Mouse (Mus musculus) activated CD4-positive, CD25-positive, alpha-beta regulatory T cell, adult 4 months (primary cell): ENCODE measurements at regions not wholly inside any gene's neighbourhood (a gene's known extent, or its start where the extent isn't known, plus 50 kb on each side); places are given as distances from the start of the nearest gene placed in this dataset.

Experiments used
- ATAC-seq: one replicate; pipeline ENCODE4 v1.8.0; 2017

DNA sequence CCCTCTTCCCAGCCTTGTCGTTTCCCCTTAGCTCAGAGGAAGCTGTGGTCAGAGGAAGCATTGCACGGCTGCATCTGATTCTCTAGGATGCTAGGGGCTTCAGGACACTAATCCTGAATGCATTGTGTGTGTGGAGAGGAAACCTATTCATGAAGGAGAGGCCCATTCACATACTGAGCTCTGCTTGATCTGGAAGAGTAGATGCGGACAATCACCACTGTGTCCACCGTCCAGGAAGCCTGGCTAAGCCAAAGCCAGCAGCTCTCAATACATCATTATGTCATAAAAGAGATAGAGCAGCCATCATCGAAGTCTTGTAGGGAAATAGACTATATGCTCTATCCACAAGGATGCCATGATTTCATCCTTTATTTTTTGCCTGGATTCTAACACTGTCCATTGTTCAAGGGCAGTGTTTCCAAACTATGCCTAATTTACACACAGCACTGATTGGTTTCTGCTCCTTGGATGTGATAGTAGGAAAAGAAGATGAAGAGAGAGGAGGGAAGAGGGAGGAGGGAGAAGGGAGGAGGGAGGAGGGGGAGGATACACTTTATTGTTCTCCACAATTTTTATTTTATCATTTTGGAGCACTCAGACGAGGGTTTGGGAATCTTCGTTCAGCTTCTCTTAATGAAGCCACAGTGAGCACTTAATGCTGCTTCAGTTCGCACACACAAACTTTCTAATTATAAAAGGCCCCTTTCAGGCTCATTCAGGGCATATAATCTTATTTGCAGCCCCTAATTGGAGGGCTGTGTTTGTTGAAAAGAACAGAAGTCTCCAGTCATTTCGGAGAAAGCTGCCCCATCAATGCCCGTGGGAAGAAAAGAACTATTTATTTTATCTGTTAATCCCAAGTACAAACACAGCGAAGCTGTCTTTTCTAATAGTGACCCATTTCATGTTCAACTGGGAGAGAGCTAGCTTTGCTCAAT, 195.0 kb downstream of the Pdgfra start:
- ATAC-seq, result no peak

DNA sequence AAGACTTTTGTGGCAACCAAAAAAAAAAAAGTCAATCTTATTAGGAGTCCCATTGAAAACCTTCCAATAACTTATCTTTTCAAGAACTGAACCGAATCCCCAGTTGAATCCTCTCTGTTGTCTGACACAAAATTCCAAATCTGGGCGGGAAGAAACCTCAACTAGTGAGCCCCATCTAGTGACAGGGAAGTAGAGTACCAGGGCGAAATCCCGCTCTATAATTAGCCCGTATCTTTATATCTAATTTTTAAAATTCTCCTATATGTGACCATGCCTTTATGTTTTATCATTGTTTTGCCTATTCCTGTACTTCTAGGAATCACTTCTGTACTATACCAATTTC, 195.7 kb downstream of the Pdgfra start:
- no peak for ATAC-seq

DNA sequence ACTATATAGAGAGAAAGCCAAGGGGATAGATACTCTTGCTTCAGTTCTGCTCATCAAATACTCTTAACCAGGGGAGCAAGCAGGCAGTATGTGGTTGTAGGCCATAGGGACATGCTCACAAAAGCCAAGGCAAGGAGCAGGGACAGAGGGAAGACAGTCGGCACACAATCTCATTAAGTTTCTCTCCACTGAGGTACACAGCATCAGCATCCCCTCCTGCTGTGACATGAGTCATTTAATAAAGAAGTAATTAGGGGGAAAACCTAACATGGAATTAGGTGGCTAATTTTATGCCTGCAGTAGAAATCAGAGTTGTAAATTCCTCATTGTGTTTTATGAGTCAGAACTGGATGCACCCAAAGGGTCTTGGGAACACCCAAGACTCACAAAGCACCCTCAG, 203.2 kb downstream of the Pdgfra start:
- no peak for ATAC-seq

DNA sequence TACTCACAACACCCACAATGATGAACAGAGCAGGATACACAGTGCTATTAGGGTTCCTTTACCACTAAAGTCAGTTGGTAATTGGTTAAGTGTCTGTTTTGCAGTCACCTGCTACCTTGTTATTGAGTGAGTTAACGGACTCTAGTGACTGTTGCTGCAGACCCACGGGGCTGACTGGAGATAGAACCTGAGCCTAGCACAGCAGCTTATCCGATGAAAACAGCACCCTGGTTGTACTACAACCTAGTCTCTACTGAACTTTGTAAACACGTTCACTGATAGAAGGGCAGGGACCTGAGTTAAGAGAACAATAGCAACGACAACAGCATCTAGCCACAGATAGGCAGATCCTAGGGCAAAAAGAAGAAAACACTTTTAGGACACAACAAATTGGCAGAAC, 206.8 kb downstream of the Pdgfra start:
- ATAC-seq, result no peak

DNA sequence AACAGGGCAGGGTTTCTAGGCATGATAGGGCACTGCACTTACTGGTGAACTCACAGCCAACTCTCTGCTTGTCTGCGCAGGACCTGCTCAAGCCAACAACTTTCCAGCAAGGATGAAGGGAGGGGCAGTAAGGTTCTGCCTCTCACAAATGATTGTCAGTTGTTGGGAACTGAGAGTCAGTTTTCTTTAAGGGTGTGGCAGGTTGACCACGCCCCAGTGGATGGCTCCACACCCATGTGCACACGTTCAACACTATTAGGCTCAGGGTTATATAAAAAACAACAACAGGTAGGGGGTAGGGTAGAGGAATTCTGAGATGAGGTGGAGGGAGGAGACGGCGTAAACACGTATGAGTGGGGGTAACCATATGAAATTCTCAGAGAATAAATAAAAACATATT, 210.9 kb upstream of the Kit start:
- no peak for ATAC-seq

DNA sequence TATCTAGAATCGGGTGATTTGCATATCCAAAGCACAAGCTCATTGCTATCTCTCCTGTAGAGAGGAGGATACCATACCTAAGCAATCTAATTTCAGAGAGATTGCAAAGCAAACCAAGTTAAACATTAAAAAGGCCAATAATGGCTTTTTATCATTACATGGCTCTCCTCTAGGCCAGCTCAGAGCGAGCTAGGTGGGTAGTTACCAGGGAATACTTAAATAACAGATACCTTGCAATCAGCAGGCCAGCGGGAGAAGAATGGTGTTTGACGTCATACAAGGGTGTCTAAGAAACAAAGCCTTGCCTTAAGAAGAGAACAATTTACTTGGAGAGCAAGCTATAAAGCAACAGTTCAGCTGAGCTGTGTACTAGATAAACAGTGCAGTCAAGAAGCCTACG, 207.4 kb upstream of the Kit start:
- no peak for ATAC-seq

DNA sequence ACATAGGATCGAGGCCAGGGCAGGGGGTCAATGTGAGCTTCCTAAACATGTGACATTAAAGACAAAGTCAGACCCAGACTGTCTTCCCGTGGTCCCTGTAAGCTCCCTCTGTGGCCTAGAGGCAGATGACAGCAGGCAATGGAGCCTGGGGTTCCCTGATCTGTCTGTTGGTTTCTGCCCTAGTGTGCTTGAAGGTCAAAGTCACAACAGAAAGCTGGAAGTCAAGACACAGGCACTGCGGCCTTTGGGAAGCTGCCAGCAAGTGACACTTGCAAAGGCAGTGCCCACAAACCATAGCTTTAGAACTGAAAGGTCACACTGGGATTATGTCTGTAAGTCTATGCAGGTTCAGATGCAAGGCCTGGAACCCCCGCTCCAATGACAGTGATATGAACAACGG, 206.0 kb upstream of the Kit start:
- no peak for ATAC-seq

DNA sequence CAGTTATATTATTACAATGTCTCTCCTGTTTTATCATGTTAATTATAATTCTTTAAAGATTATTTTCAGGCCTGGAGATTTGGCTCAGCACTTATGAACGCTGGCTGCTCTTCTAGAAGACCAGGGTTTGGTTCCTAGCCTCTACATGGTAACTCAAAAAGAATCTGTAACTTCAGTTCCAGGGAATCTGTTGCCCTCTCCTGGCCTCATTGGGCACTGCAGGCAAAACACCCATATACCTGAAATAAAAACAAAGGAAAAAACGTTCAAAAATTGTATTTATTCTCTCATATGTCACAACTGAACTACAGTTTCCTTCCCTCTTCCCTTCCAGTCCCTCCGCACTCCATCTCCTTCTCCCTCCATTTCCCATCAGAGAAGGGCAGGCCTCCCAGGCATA, 201.9 kb upstream of the Kit start:
- ATAC-seq, result no peak

DNA sequence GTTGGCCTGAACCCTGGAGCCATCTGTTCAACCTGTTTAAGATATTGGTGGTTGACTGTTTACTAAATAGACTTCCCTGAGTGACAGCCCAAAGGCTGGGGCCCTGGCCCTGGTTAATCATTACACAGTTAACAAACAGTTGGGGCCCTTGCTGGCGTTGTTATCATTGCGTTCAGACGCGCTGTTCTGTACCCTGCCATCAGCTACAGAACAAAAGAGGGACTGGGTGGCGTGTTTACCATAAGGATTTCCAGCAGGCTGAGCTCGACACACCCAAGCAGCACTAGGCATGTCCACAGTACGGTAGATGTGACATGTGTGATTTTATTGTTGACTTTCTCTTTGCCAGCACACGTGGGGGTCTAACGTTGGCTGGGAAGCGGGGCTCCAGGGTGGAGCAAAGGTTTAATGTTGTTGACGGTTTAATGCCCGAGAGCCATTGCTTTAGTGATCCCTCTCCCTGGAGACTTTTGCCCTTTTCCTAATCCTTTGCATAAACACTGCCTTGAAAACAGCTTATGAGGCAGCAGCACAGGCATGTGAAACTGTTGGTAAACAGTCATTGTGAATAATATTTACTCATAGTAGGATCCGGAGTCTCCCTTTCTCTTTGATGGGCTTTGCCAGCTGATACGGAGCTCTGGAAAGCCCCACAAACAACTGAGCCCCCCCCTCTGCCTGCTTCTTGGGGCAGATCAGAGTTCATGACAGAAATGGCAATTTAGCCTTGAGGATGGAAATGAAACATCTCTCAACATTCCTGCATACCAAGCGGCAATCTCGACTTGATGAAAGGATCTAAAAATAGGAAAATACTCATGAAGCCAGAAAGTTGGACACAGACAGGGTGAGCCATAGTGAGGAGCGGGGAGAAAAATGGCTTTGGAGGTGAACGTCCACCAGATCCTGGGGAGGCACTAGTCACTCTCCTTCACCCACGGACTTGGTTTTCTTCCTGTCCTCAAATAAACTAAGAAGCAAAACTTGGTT, 197.1 kb upstream of the Kit start:
- no peak for ATAC-seq

DNA sequence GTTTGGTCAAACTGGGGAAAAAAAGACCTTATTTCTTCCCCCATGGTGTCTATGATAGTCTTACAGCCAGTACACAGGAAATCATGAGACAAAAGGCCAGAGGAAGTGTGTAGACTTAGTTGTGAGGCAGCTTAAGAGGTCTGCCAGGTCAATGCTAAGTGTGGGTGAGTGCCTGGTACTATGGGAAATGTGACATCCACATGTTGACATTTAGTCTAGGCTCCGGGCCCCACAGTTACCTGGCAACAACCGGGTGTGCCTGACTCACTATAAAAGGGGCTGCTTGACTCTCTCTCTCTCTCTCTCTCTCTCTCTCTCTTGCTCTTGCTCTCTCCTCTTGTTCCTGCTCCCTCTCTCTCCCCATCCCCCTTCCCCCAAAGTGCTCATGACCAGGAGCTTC, 196.1 kb upstream of the Kit start:
- ATAC-seq, result peak; percentile 63

DNA sequence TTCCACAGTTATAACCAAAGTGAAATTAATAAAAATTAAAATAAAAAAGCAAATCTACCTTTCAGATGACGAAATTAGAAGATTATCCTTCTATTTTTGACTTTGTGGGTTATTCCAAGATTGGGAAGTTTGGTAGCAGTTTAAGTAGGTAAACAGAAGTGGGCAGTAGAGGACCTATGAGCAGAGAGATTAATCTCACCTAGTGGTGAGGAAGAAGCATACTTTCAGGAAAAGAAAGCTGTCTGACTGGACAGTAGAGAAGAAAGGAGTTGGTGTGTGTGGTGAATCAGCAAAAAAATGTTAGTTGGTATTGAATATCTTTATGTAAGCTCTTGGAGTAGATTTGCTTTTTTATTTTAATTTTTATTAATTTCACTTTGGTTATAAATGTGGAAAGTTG, 194.4 kb upstream of the Kit start:
- ATAC-seq, result no peak

DNA sequence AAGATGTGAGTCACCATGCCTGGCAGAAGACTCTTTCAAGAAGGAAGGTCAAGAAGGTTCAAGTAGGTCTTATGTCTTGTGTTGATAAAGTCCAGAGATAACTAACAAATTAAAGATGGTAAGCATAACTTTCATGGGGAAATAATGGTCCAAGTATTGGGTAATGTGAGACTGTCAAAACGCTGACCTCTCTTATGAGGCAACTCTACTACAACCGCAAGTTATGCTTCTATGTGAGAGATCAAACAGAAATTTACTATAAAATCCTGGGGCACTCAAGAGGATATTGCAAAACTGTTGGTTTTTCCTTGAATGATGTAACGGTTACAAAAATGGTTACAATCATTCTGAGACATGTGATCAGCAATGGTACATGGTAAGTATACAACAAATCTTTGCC, 192.6 kb upstream of the Kit start:
- no peak for ATAC-seq

DNA sequence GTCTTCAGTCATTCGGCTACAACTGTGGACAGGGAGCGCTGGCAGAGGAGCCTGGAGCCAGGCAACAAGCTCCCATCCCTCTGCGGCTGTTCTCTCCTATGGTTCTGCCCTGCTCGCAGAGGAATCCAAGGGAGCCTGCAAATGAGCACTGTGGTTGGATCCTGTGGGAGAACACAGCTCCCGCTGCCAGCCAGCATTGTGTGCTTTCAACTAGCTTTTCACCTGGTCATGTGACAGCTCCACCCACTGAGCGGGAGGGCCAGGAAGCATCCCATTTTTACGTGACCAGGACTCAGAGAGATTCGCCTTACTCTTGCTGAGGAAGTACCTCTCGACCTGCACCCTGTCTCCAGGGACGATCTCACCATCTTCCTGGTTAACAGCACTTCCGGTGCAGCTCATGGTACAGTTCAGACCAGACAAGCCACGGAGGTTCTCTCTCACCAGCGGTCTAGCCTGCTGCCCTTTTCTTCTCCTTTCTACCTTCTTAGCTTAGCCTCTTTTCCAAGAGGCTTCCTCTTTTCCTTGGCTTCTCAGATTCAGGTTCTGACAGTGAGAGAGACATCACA, 186.7 kb upstream of the Kit start:
- no peak for ATAC-seq

DNA sequence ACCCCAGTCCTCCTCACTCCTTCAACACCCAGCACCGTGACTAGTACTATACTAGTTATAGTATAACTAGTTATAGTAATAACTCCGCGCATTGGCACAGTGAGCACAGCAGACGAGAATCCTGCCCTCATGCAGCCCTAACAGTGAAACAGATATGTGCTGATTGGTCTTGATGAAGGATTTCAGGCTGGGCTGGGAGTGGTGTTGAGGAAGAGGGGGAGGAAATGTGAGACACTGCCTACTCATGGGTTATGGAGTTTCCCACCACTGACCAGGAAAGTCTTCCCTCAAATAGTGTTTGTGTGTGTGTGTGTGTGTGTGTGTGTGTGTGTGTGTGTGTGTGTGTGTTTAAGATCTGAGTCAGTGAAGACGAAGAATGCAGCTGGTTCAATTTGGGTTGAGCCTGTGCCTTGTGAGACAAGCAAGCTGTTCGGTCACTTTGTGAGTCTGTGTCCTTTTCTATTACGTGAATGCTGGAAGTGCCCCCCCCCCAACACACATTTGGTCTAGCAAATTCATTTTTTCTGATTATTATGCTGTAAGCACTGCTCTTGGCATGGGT, 185.9 kb upstream of the Kit start:
- ATAC-seq, result no peak

DNA sequence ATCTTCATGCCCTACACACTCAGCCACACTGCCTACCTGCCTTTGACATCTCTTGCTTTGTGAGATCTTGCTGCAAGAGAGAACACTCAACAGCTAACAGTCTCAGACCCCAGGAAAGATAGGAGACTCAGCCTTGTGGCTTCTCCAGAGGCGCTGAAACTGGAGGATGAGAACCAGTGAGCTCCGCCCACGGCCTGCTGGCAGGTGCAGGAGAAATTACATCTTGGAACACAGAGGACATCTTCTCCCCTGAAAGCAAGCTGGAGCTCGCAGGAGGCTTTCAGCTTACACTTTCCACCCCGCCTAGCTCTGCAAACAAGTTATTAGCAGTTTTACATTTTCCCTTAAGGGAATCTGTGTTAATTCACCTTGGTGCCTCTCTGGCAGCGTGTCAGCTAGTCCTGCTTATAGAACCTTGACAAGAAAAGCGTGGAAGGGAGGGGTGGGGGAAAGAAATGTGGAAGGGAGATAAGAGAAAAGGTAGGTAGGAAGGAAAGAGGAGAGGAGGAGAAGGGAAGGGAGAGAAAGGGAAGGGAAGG, 185.2 kb upstream of the Kit start:
- no peak for ATAC-seq

DNA sequence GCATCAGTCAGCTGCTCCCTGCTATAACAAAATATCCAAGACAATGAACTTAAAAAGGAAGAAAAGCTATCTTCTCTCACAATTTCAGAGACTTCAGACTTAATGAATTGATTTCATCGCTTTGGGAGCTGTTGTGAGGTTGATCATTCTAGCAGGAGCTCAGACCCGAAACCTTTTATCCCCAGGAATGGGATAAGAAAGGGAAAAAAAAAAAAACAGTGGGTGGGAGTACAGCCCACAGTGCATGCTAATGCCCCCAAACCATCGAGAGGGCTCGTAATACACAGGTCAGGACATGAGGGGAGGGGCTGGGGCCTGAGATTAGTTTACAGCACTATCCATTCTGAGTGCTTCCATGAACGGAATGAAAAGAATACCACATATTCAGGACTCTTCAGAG, 175.9 kb upstream of the Kit start:
- no peak for ATAC-seq

DNA sequence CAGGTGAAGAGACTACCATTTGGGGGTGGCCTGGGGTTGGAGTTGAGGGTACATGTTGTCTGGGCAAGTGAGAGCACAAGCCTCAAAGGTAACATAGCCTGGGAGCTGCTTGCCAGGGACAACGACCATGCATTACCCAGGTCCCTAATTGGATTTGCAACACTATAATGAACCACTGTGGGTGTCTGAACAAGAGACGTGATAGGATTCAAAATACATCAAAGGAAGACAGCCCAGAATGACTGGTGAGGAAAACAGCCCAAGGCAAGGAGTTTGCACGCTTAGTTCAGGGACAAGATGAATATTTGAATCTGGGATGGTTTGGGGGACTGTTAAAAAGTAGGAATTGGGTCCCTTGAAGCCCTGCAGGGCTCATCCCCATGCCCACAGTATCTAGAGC, 173.0 kb upstream of the Kit start:
- ATAC-seq, result no peak

DNA sequence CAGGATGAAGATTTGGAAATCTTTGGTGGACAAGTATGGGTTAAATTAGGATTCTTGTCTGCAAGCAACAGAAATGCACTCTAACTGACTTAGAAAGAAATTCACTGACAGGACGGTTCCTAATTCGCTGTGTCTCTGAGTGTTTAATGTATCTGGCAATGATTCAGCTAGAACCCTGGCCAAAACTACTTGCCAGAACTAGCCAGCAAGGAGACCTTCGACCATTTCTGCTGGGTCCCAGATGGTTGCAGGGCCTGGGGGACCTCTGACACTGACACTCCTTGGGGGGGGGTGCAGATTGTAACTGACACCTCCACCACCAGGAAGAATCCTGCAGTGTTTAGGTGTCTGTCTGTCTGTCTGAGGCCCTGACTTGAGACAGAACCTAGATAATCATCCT, 172.1 kb upstream of the Kit start:
- no peak for ATAC-seq

DNA sequence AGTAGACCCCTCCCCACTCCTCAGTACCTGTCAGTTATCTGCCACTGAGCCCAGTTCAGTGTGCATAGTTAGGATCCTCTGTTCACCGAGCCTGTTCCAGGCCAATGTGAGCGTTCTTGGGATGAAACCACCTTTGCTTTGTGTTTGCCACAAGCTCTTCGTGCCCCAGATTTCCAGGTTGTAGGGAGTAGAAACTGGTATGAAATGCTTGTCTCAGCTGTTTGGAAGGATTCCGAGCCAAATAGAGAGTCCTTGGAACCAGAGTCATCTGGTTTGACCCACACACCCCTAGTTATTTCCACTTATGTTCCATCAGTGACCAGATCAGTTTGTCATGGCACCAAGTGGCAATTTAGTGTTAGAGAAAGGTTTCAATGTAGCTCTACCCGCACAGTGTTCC, 171.2 kb upstream of the Kit start:
- ATAC-seq, result no peak

DNA sequence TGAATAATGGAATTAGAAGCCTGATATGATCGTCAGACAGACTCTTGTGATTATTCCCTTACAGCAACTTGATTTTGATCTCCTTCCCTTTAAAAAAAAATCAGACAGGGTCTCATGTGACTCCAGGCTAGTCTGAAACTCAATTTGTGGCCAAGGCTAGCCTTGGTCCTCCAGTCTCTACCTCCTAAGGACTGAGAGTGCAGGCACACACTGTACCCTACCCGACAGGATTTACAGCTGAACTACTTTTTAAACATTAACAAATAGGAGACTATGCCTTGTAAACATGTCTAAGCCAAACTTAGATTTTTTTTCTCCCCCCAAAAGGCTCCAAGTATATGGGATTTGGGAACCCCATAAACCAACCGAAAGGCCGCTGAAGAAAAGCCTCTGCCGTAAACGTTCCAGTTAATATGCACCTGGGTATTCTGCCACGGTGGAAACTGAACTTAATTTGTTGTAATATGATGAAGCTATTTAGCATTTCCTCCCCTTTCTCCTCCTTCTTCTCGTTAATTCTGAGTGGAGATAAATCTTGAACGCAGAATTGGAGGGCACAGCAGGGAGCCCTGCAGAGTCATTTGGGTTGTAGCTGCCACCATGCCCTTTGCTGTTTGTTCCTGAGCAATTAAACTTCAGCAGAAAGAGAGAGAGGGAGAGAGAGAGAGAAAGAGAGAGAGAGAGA, 170.0 kb upstream of the Kit start:
- no peak for ATAC-seq

DNA sequence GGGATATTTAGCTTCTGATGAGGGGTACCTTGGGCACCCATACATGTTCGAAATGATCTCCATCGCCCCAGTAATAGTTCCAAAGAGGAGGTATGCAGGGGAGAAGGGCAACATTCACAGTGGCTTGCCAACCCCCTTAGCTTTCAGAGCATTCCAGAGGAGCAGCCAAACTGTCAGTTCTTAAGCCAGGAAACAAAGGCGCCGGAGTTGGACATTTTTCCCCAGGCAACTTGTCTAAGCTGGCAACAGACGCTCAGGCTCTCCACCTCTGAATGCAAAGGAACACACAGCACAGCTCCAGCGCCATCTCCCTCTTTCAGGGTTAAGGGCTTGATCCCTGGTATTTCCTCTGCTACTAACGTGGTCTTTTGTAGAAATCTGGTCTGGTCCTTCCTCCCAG, 169.2 kb upstream of the Kit start:
- no peak for ATAC-seq

DNA sequence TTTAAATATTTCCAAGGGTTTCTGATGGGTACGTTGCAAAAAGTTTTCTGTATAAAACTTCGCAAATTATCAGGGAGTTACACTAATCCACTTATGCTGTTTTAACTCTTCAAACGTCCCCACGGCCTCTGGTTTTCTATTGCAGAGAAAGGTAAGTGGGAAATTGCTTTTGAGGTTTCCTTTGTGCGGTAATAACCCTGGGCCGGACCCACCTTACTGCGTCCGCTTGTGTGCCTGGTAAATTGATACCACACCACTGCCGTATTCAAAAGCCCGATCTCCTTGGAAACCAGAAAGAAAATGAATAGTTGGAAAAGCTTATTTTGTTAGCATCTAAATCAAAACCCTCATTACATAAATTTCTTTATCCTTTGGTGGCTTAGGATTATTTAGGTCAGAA, 167.0 kb upstream of the Kit start:
- ATAC-seq, result no peak
